In genomic region chr3:115515645-115516044, GRCm38 (mm10) we compare ENCODE assay signal across 16 mouse cellular contexts.
"Had no signal": no experiment of that assay in that cellular context is flagged by ENCODE, and none has a peak within 500 bp of the region (broad histone marks: within the 10 kb centered on the region; RNA-seq: fewer than 3 reads in every experiment).

No protein-coding gene starts in this region.

- ATAC-seq: midbrain, embryonic 13.5 days; midbrain, embryonic 15.5 days had no signal

- H3K27me3 ChIP-seq: megakaryocyte, embryonic 14.5 days; midbrain, embryonic 13.5 days; midbrain, embryonic 15.5 days; neural tube, embryonic 12.5 days had no signal

- H3K27ac ChIP-seq: macrophage; midbrain, embryonic 13.5 days; midbrain, embryonic 15.5 days; neural tube, embryonic 12.5 days had no signal

- H3K4me3 ChIP-seq: megakaryocyte, embryonic 14.5 days; midbrain, embryonic 13.5 days; midbrain, embryonic 15.5 days; neural tube, embryonic 12.5 days had no signal

- H3K4me1 ChIP-seq: megakaryocyte, embryonic 14.5 days; midbrain, embryonic 13.5 days; midbrain, embryonic 15.5 days; neural tube, embryonic 12.5 days had no signal

- DNase-seq: lung, adult 18-20 months; lung, embryonic 14.5 days; lung, postnatal 14 days; lung, postnatal 36 days; right cerebral cortex, postnatal 25 days; right cerebral cortex, postnatal 4 days; spleen, adult 18-20 months; thymus, adult 18-20 months; thymus, postnatal 14 days; thymus, postnatal 36 days had no signal

- H3K9me3 ChIP-seq: megakaryocyte, embryonic 14.5 days; midbrain, embryonic 13.5 days; midbrain, embryonic 15.5 days; neural tube, embryonic 12.5 days had no signal

- H3K9ac ChIP-seq: lung, embryonic 14.5 days; midbrain, embryonic 13.5 days; midbrain, embryonic 15.5 days; neural tube, embryonic 12.5 days had no signal

- H3K4me2 ChIP-seq: lung, embryonic 14.5 days; midbrain, embryonic 11.5 days; midbrain, embryonic 13.5 days; midbrain, embryonic 15.5 days; neural tube, embryonic 12.5 days had no signal

- H3K36me3 ChIP-seq: midbrain, embryonic 13.5 days; midbrain, embryonic 15.5 days; neural tube, embryonic 12.5 days had no signal
